Mouse (Mus musculus) liver, postnatal 0 days (tissue): ENCODE data around the gene Olfr316. TPM values are rescaled to one million over a fixed set of nuclear protein-coding genes. Genes with fewer than 3 reads are reported as not detected.
"Not testable (repeated sequence)": the region's sequence is repeated elsewhere in the genome, so short reads cannot be mapped to it uniquely, and the experiment has no call there.

Experiments
- ATAC-seq: fragments of 200-750 bp; cut with Nextera tagmentation; 2 replicates; pipeline ENCODE4 v1.8.0; 2017; ENCODE audit warnings: mild to moderate bottlenecking, moderate library complexity
- DNase-seq: peaks from one replicate; pipeline ENCODE4 v3.0.0-alpha.2; 2016
- H3K27ac ChIP-seq: fragments of 300-500 bp; sonication (generic); 2 replicates; pipeline ENCODE4 v1.5.1; 2014; ENCODE audit warnings: antibody characterized with exemption, moderate library complexity, mild to moderate bottlenecking, low read depth
- H3K27me3 ChIP-seq: fragments of 300-500 bp; sonication (generic); 2 replicates; pipeline ENCODE4 v1.6.1; 2014; ENCODE audit warnings: low read length, control low read depth, mixed read lengths; ENCODE audit not compliant: insufficient read depth
- H3K36me3 ChIP-seq: fragments of 300-500 bp; sonication (generic); replicated peaks from 2 replicates; pipeline ENCODE4 v1.6.1; 2014; ENCODE audit warnings: mild to moderate bottlenecking, control low read depth, low read length, moderate library complexity, mixed read lengths; ENCODE audit not compliant: insufficient read depth
- H3K4me1 ChIP-seq: fragments of 300-500 bp; sonication (generic); 2 replicates; pipeline ENCODE4 v1.6.1; 2014; ENCODE audit warnings: antibody characterized with exemption, mild to moderate bottlenecking, control low read depth; ENCODE audit not compliant: insufficient read depth
- H3K4me2 ChIP-seq: fragments of 300-500 bp; sonication (generic); 2 replicates; pipeline ENCODE4 v1.6.1; 2014; ENCODE audit warnings: low read depth, mild to moderate bottlenecking, low read length, moderate library complexity, mixed read lengths
- H3K4me3 ChIP-seq: fragments of 300-500 bp; sonication (generic); 2 replicates; pipeline ENCODE4 v1.5.1; 2014; ENCODE audit warnings: low read depth, low read length
- H3K9ac ChIP-seq: fragments of 300-500 bp; sonication (generic); replicated peaks from 2 replicates; pipeline ENCODE4 v1.6.1; 2014; ENCODE audit warnings: mild to moderate bottlenecking, moderate library complexity
- H3K9me3 ChIP-seq: fragments of 300-500 bp; sonication (generic); 2 replicates; pipeline ENCODE4 v1.6.1; 2016; ENCODE audit warnings: mild to moderate bottlenecking, control low read depth, low read length, mixed read lengths
- CTCF ChIP-seq: sonication (generic); IDR thresholded peaks from 2 replicates; pipeline ENCODE4 v1.5.1; 2016; ENCODE audit warnings: antibody characterized with exemption, low read depth
- EP300 ChIP-seq: IDR thresholded peaks from 2 replicates; pipeline ENCODE4 v1.6.1; 2016; ENCODE audit warnings: antibody characterized with exemption, low read depth, mild to moderate bottlenecking
- WGBS: fragments of 180-500 bp; shearing (Covaris S2); extraction: QIAGEN DNeasy Blood & Tissue Kit; methylation state at CpG from one replicate; pipeline ENCODE4 v1.1.7; 2014; ENCODE audit not compliant: insufficient replicate concordance; 5-methylcytosine and 5-hydroxymethylcytosine counted together
- polyA plus RNA-seq: library from polyadenylated mRNA; unstranded; fragments of >200 nt; fragmentation: Nextera tagmentation; extraction: Ambion mirVana; gene quantifications from 2 replicates; pipeline ENCODE4 v1.2.1, GENCODE M21; 2015

Olfr316 gene
- not detected in 2 replicates for polyA plus RNA-seq

- Histone ChIP-seq H3K9ac (no peak within 1 kb of the TSS), H3K27ac (no peak within 1 kb of the TSS), H3K36me3 (no peaks in the 10 kb centered on the region), H3K4me3 (no peak within 1 kb of the TSS), H3K27me3 (no peaks in the 10 kb centered on the region), H3K4me1 (no peaks in the 10 kb centered on the region), H3K9me3 (no peaks in the 10 kb centered on the region), H3K4me2 (no peak within 1 kb of the TSS)
- ATAC-seq (no peak), DNase-seq (no peak)
- 71% methylated on average over 2 of the region's 2 CpGs for WGBS
- TF ChIP-seq EP300 (no peak), CTCF (no peak)
Observed at GRCm38 (mm10) chr11:58752434-58752833, at the start of gene Olfr316. Gene Olfr316, plus strand, starts transcription at chr11:58752734.

GRCm38 (mm10) chr11:58709086-58709485, 43.4 kb upstream of the Olfr316 start:
- H3K4me3 ChIP-seq: no peak overlapping the region
- no peaks in the 10 kb centered on the region for H3K4me1 ChIP-seq
- no peak for TF ChIP-seq CTCF
- no peak for TF ChIP-seq EP300
- WGBS: 71% methylated on average over 11 of the region's 11 CpGs
- H3K9me3 ChIP-seq: no peaks in the 10 kb centered on the region
- DNase-seq (no peak), ATAC-seq (no peak)
- no peaks in the 10 kb centered on the region for H3K36me3 ChIP-seq
- no peak overlapping the region for H3K27ac ChIP-seq
- H3K27me3 ChIP-seq: no peaks in the 10 kb centered on the region
- H3K9ac ChIP-seq: no peak overlapping the region
- H3K4me2 ChIP-seq: no peak overlapping the region

- not testable (repeated sequence) for H3K27me3 ChIP-seq, H3K36me3 ChIP-seq, H3K27ac ChIP-seq, DNase-seq, ATAC-seq, H3K4me3 ChIP-seq, H3K4me2 ChIP-seq, H3K4me1 ChIP-seq, H3K9ac ChIP-seq, H3K9me3 ChIP-seq
- 83% methylated on average over 6 of the region's 7 CpGs for WGBS
Observed at GRCm38 (mm10) chr11:58717723-58718122, 34.8 kb upstream of the Olfr316 start.

GRCm38 (mm10) chr11:58719701-58720100, 32.8 kb upstream of the Olfr316 start:
- H3K4me2 ChIP-seq: no peak overlapping the region
- H3K4me3 ChIP-seq: no peak overlapping the region
- H3K4me1 ChIP-seq: no peaks in the 10 kb centered on the region
- no peaks in the 10 kb centered on the region for H3K9me3 ChIP-seq
- H3K36me3 ChIP-seq: no peaks in the 10 kb centered on the region
- no peaks in the 10 kb centered on the region for H3K27me3 ChIP-seq
- no peak overlapping the region for H3K9ac ChIP-seq
- H3K27ac ChIP-seq: no peak overlapping the region
- ATAC-seq (no peak), DNase-seq (no peak)
- WGBS: 83% methylated on average over 4 of the region's 4 CpGs
- TF ChIP-seq CTCF (no peak), EP300 (no peak)

GRCm38 (mm10) chr11:58723914-58724313, 28.6 kb upstream of the Olfr316 start, which contains the start of gene Olfr318:
Gene Olfr318, minus strand, starts transcription at chr11:58724014.
- no peaks in the 10 kb centered on the region for H3K9me3 ChIP-seq
- H3K4me1 ChIP-seq: no peaks in the 10 kb centered on the region
- H3K9ac ChIP-seq: no peak within 1 kb of the TSS
- ATAC-seq: no peak
- DNase-seq: no peak
- H3K27me3 ChIP-seq: no peaks in the 10 kb centered on the region
- H3K36me3 ChIP-seq: no peaks in the 10 kb centered on the region
- no peak within 1 kb of the TSS for H3K4me2 ChIP-seq
- TF ChIP-seq CTCF (no peak), EP300 (no peak)
- H3K27ac ChIP-seq: no peak within 1 kb of the TSS
- no peak within 1 kb of the TSS for H3K4me3 ChIP-seq

GRCm38 (mm10) chr11:58727896-58728650, 24.5 kb upstream of the Olfr316 start:
- not testable (repeated sequence) for H3K27me3 ChIP-seq
- WGBS: 76% methylated on average over 5 of the region's 6 CpGs

GRCm38 (mm10) chr11:58733372-58733771, 19.2 kb upstream of the Olfr316 start:
- H3K4me1 ChIP-seq: no peaks in the 10 kb centered on the region
- H3K27me3 ChIP-seq: no peaks in the 10 kb centered on the region
- H3K4me3 ChIP-seq: no peak overlapping the region
- no peaks in the 10 kb centered on the region for H3K36me3 ChIP-seq
- no peaks in the 10 kb centered on the region for H3K9me3 ChIP-seq
- ATAC-seq: no peak
- DNase-seq: no peak
- H3K4me2 ChIP-seq: no peak overlapping the region
- no peak overlapping the region for H3K27ac ChIP-seq
- TF ChIP-seq CTCF: no peak
- TF ChIP-seq EP300: no peak
- H3K9ac ChIP-seq: no peak overlapping the region
- WGBS: 60% methylated on average over 3 of the region's 3 CpGs

More at GRCm38 (mm10) chr11:58727896-58728650, 24.5 kb upstream of the Olfr316 start:
- H3K4me2 ChIP-seq, DNase-seq, H3K27ac ChIP-seq, H3K4me3 ChIP-seq, H3K9me3 ChIP-seq, H3K4me1 ChIP-seq, ATAC-seq, H3K9ac ChIP-seq, H3K36me3 ChIP-seq: not testable (repeated sequence)
